Mouse (Mus musculus) forelimb bud, embryonic 11.5 days (tissue): ENCODE data around the gene Atp5h.
"Not testable (repeated sequence)": the region's sequence is repeated elsewhere in the genome, so short reads cannot be mapped to it uniquely, and the experiment has no call there.

ENCODE experiments used
- DNase-seq: peaks from one replicate; pipeline ENCODE4 v3.0.0-alpha.2; 2012; ENCODE audit warnings: low read depth, low spot score

Gene Atp5h

GRCm38 (mm10) chr11:115400126-115400525, 19.6 kb downstream of the Atp5h start:
- DNase-seq, result no peak

GRCm38 (mm10) chr11:115398085-115398484, 21.7 kb downstream of the Atp5h start:
- DNase-seq, result no peak

- DNase-seq, result no peak
Observed at GRCm38 (mm10) chr11:115393721-115394325, 25.9 kb downstream of the Atp5h start.

GRCm38 (mm10) chr11:115391358-115391757, 28.4 kb downstream of the Atp5h start:
- DNase-seq, result no peak

GRCm38 (mm10) chr11:115386859-115387258, 32.9 kb downstream of the Atp5h start:
- not testable (repeated sequence) for DNase-seq

GRCm38 (mm10) chr11:115384587-115384986, 35.2 kb downstream of the Atp5h start:
- DNase-seq, result no peak

GRCm38 (mm10) chr11:115383701-115384474, 35.9 kb downstream of the Atp5h start:
- DNase-seq, result no peak

- no peak for DNase-seq
Observed at GRCm38 (mm10) chr11:115382891-115383290, 36.9 kb downstream of the Atp5h start.

GRCm38 (mm10) chr11:115381743-115382539, 37.8 kb downstream of the Atp5h start, which contains the start of gene Cdr2l:
Gene Cdr2l, plus strand, starts transcription at chr11:115381916.
- peak; percentile 86 for DNase-seq

GRCm38 (mm10) chr11:115381276-115381675, 38.5 kb downstream of the Atp5h start:
- DNase-seq, result no peak

- no peak for DNase-seq
Observed at GRCm38 (mm10) chr11:115377854-115378253, 41.9 kb downstream of the Atp5h start.

- no peak for DNase-seq
Observed at GRCm38 (mm10) chr11:115377254-115377653, 42.5 kb downstream of the Atp5h start.

- no peak for DNase-seq
Observed at GRCm38 (mm10) chr11:115376722-115377121, 43.0 kb downstream of the Atp5h start.

- DNase-seq, result no peak
Observed at GRCm38 (mm10) chr11:115374695-115375425, 44.9 kb downstream of the Atp5h start.

GRCm38 (mm10) chr11:115373805-115374694, 45.7 kb downstream of the Atp5h start:
- DNase-seq, result no peak

- DNase-seq, result no peak
Observed at GRCm38 (mm10) chr11:115372737-115373136, 47.0 kb downstream of the Atp5h start.

- DNase-seq, result no peak
Observed at GRCm38 (mm10) chr11:115372015-115372414, 47.7 kb downstream of the Atp5h start.

- DNase-seq, result no peak
Observed at GRCm38 (mm10) chr11:115371354-115371753, 48.4 kb downstream of the Atp5h start.

GRCm38 (mm10) chr11:115370368-115370767, 49.4 kb downstream of the Atp5h start:
- no peak for DNase-seq

GRCm38 (mm10) chr11:115367395-115367944, 52.3 kb downstream of the Atp5h start, which contains the start of gene Hid1:
Gene Hid1, minus strand, starts transcription at chr11:115367756.
- no peak for DNase-seq
